Mouse (Mus musculus): ENCODE measurements around the gene Ccdc33.
A peak's percentile ranks its signal among the peaks of the same experiment; 100 is the strongest.

Ccdc33 gene

GRCm38 (mm10) chr9:58091623-58092425 is 26.8 kb downstream of the Ccdc33 start:
- DNase-seq (ENCODE audit: low read depth) = peak; percentile 33

GRCm38 (mm10) chr9:58087277-58087998 is 31.2 kb downstream of the Ccdc33 start:
- DNase-seq (ENCODE audit: low read depth) = no peak

- DNase-seq (ENCODE audit: low read depth) = no peak
Observed at GRCm38 (mm10) chr9:58086861-58087260, 31.8 kb downstream of the Ccdc33 start.

- DNase-seq (ENCODE audit: low read depth) = no peak
Observed at GRCm38 (mm10) chr9:58086203-58086602, 32.4 kb downstream of the Ccdc33 start.

GRCm38 (mm10) chr9:58085074-58085473 is 33.5 kb downstream of the Ccdc33 start:
- DNase-seq (ENCODE audit: low read depth) = peak; percentile 41

- no peak for DNase-seq (ENCODE audit: low read depth)
Observed at GRCm38 (mm10) chr9:58084586-58084985, 34.0 kb downstream of the Ccdc33 start.

- no peak for DNase-seq (ENCODE audit: low read depth)
Observed at GRCm38 (mm10) chr9:58074561-58074960, 44.1 kb downstream of the Ccdc33 start.

GRCm38 (mm10) chr9:58067546-58067945 is 51.1 kb downstream of the Ccdc33 start:
- DNase-seq (ENCODE audit: low read depth) = no peak

GRCm38 (mm10) chr9:58066731-58067095 is 51.9 kb downstream of the Ccdc33 start:
- no peak for DNase-seq (ENCODE audit: low read depth)

GRCm38 (mm10) chr9:58065977-58066730 is 52.5 kb downstream of the Ccdc33 start:
- no peak for DNase-seq (ENCODE audit: low read depth)

GRCm38 (mm10) chr9:58065532-58065931 is 53.1 kb downstream of the Ccdc33 start:
- no peak for DNase-seq (ENCODE audit: low read depth)

- no peak for DNase-seq (ENCODE audit: low read depth)
Observed at GRCm38 (mm10) chr9:58063531-58063930, 55.1 kb downstream of the Ccdc33 start, which contains the start of gene Stra6. Stra6 (plus strand) TSS chr9:58063788.

- DNase-seq (ENCODE audit: low read depth) = no peak
Observed at GRCm38 (mm10) chr9:58060677-58061667, 57.7 kb downstream of the Ccdc33 start.

GRCm38 (mm10) chr9:58059920-58060319 is 58.7 kb downstream of the Ccdc33 start:
- DNase-seq (ENCODE audit: low read depth) = no peak

- DNase-seq (ENCODE audit: low read depth) = no peak
Observed at GRCm38 (mm10) chr9:58055666-58056065, 63.0 kb downstream of the Ccdc33 start.

GRCm38 (mm10) chr9:58054032-58054431 is 64.6 kb downstream of the Ccdc33 start:
- DNase-seq (ENCODE audit: low read depth) = no peak

GRCm38 (mm10) chr9:58053544-58053943 is 65.1 kb downstream of the Ccdc33 start:
- DNase-seq (ENCODE audit: low read depth) = no peak

GRCm38 (mm10) chr9:58053102-58053501 is 65.5 kb downstream of the Ccdc33 start:
- DNase-seq (ENCODE audit: low read depth) = no peak

- no peak for DNase-seq (ENCODE audit: low read depth)
Observed at GRCm38 (mm10) chr9:58051937-58052336, 66.7 kb downstream of the Ccdc33 start.

- DNase-seq (ENCODE audit: low read depth) = peak; percentile 59
Observed at GRCm38 (mm10) chr9:58049861-58050260, 68.8 kb downstream of the Ccdc33 start.

- no peak for DNase-seq (ENCODE audit: low read depth)
Observed at GRCm38 (mm10) chr9:58049186-58049585, 69.4 kb downstream of the Ccdc33 start.
